Mouse (Mus musculus) kidney, postnatal 0 days (tissue): ENCODE data around the gene Fosl1. TPM values are rescaled to one million over a fixed set of nuclear protein-coding genes. Genes with fewer than 3 reads are reported as not detected.

Experiments used
- ATAC-seq: fragments of 200-750 bp; cut with Nextera tagmentation; replicated peaks from 2 replicates; pipeline ENCODE4 v1.8.0; 2017; ENCODE audit warnings: low read depth, moderate number of reproducible peaks, moderate TSS enrichment, moderate library complexity; ENCODE audit not compliant: low FRiP score
- DNase-seq: peaks from one replicate; pipeline ENCODE4 v3.0.0-alpha.2; 2016; ENCODE audit warnings: low spot score
- H3K27ac ChIP-seq: fragments of 300-500 bp; sonication (generic); 2 replicates; pipeline ENCODE4 v1.5.1; 2014; ENCODE audit warnings: mild to moderate bottlenecking
- H3K27me3 ChIP-seq: fragments of 300-500 bp; sonication (generic); 2 replicates; pipeline ENCODE4 v1.6.1; 2014; ENCODE audit warnings: low read length, mixed read lengths; ENCODE audit not compliant: insufficient read depth
- H3K36me3 ChIP-seq: fragments of 300-500 bp; sonication (generic); 2 replicates; pipeline ENCODE4 v1.6.1; 2014; ENCODE audit warnings: low read length, mixed read lengths; ENCODE audit not compliant: insufficient read depth
- H3K4me1 ChIP-seq: fragments of 300-500 bp; sonication (generic); replicated peaks from 2 replicates; pipeline ENCODE4 v1.6.1; 2014; ENCODE audit warnings: antibody characterized with exemption, low read length, mixed read lengths; ENCODE audit not compliant: insufficient read depth
- H3K4me2 ChIP-seq: fragments of 300-500 bp; sonication (generic); 2 replicates; pipeline ENCODE4 v1.6.1; 2014; ENCODE audit warnings: mild to moderate bottlenecking, low read length, moderate library complexity, mixed read lengths
- H3K4me3 ChIP-seq: fragments of 300-500 bp; sonication (generic); replicated peaks from 2 replicates; pipeline ENCODE4 v1.5.1; 2014; ENCODE audit warnings: low read depth, low read length
- H3K9ac ChIP-seq: fragments of 300-500 bp; sonication (generic); 2 replicates; pipeline ENCODE4 v1.6.1; 2014; ENCODE audit warnings: low read depth, low read length
- H3K9me3 ChIP-seq: fragments of 300-500 bp; sonication (generic); replicated peaks from 2 replicates; pipeline ENCODE4 v1.6.1; 2016; ENCODE audit warnings: low read length, inconsistent platforms, mixed read lengths
- CTCF ChIP-seq: IDR thresholded peaks from 2 replicates; pipeline ENCODE4 v1.5.1; 2016; ENCODE audit warnings: antibody characterized with exemption, low read depth, mild to moderate bottlenecking, moderate library complexity
- WGBS: fragments of 180-500 bp; shearing (Covaris S2); extraction: QIAGEN DNeasy Blood & Tissue Kit; methylation state at CpG from one replicate; pipeline ENCODE4 v1.1.7; 2014; 5-methylcytosine and 5-hydroxymethylcytosine counted together
- polyA plus RNA-seq: library from polyadenylated mRNA; unstranded; fragments of >200 nt; fragmentation: Nextera tagmentation; extraction: Ambion mirVana; gene quantifications from 2 replicates; pipeline ENCODE4 v1.2.1, GENCODE M21; 2015

Fosl1 gene
- polyA plus RNA-seq, 1 experiment from 2014 or later, result not detected

DNA sequence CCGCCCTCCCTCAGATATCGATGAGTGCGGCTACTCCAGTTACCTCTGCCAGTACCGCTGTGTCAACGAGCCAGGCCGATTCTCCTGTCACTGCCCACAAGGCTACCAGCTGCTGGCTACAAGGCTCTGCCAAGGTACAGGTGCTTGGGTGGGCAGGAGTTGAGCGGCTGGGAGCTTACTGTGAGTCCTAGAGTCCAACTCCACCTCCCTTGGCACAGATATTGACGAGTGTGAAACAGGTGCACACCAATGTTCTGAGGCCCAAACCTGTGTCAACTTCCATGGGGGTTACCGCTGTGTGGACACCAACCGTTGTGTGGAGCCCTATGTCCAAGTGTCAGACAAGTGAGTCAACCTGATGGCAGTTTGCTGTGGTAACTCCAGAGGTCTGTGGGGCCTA, 32.7 kb downstream of the Fosl1 start:
- Histone ChIP-seq H3K36me3 (peaks cover 51% of the 10 kb centered on the region), H3K4me2 (no peak overlapping the region), H3K9me3 (no peaks in the 10 kb centered on the region), H3K9ac (no peak overlapping the region), H3K4me1 (peaks cover 9% of the 10 kb centered on the region; the same call in 1 of the 2 replicates), H3K27me3 (no peaks in the 10 kb centered on the region), H3K4me3 (no peak overlapping the region), H3K27ac (no peak overlapping the region)
- no peak for ATAC-seq
- no peak for DNase-seq
- WGBS, result 76% methylated on average over 10 of the region's 10 CpGs
- TF ChIP-seq CTCF, result no peak

DNA sequence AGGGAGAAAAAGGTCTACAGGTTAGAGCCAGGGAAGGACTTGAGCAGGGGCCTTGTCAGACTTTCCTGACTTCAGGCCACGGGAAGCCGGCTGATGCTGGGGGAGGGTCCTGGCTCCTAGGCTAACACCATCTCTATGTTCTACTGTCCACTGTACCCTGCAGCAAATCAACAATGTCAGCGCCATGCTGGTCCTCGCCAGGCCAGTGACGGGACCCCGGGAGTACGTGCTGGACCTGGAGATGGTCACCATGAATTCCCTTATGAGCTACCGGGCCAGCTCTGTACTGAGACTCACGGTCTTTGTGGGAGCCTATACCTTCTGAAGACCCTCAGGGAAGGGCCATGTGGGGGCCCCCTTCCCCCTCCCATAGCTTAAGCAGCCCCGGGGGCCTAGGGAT, 34.1 kb downstream of the Fosl1 start:
- WGBS, result 91% methylated on average over 10 of the region's 10 CpGs

DNA sequence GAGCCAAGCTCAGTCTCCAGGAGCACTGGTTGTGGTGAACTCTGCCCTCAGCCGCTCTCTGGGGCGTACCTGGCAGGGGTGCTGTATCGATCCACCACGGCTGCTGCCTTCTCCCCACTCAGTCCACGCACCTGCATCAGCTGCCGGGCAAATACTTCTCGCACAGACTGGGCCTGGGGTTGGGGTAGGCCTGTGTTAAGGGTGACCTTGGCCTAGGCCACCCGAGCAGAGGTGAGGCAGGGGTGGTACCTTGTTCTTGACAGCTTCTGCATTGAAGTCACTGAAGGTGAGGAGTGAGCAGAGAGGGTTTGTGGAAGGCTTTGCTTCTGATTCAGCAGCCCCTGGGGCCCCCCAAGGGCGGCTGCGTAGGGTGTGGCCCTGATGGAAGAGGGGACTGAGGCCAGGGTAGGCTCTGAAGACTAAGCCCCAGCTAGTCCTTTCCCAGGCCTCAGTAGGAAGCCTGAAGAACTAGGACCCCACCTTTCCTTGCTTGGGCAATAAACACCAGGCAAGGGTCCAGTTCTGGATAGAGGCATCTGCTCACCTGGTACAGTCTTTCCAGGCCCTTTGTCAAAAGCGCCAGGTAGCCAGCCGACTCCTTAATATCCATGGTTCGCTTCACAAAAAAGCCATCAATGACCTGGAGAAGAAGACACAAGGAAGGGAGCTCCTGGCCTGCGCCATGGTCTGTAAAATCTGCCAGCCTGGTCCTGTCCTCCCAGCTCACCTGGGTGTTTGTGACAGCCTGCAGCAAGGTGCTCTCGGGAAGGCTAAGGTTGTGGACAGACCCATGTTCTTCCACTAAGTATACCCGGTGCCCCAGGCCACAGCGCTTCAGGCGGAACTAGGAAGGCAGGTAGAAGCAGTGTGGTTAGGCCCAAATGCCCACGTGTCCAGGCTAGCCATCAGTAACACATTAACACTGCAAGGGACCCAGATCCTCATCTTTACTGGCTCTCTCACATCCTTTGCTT, 36.3 kb downstream of the Fosl1 start:
- 87% methylated on average over 19 of the region's 19 CpGs for WGBS
- H3K27me3 ChIP-seq, result no peaks in the 10 kb centered on the region
- ATAC-seq (no peak), DNase-seq (no peak)
- no peak overlapping the region for H3K4me2 ChIP-seq
- H3K9me3 ChIP-seq, result no peaks in the 10 kb centered on the region
- H3K4me1 ChIP-seq, result no peaks in the 10 kb centered on the region
- TF ChIP-seq CTCF, result no peak
- H3K4me3 ChIP-seq, result no peak overlapping the region
- peaks cover 58% of the 10 kb centered on the region for H3K36me3 ChIP-seq
- no peak overlapping the region for H3K27ac ChIP-seq
- no peak overlapping the region for H3K9ac ChIP-seq

More for the DNA sequence above, 34.1 kb downstream of the Fosl1 start:
- no peak overlapping the region for H3K9ac ChIP-seq
- H3K27me3 ChIP-seq, result no peaks in the 10 kb centered on the region
- ATAC-seq, result no peak
- H3K27ac ChIP-seq, result no peak overlapping the region
- H3K4me1 ChIP-seq, result no peaks in the 10 kb centered on the region
- no peak for TF ChIP-seq CTCF
- peaks cover 58% of the 10 kb centered on the region for H3K36me3 ChIP-seq
- no peak for DNase-seq
- no peak overlapping the region for H3K4me3 ChIP-seq
- H3K9me3 ChIP-seq, result no peaks in the 10 kb centered on the region
- H3K4me2 ChIP-seq, result no peak overlapping the region

DNA sequence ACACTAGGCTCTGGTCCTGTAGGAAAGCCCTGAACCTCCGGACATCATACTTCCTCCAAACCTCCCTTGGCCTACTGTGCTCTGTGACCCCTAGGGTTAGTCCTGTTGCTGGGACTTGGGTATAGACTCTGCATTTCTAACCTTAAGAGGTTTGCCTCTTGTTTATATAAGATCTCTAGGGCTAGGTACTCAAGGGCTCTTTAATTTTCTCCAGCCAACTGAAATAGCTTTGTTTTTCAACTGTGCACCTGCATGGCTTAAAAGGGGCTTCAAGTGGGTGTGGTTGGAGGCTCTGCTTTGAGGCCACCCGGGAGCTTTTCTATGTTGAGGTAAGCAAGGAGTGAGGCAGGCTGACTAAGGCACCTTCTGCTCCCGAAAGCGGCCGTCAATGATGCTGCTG, 37.1 kb downstream of the Fosl1 start:
- DNase-seq, result no peak
- Histone ChIP-seq H3K9me3 (no peaks in the 10 kb centered on the region), H3K4me2 (no peak overlapping the region), H3K27me3 (no peaks in the 10 kb centered on the region), H3K4me1 (no peaks in the 10 kb centered on the region; the same call in 1 of the 2 replicates), H3K36me3 (peaks cover 56% of the 10 kb centered on the region), H3K27ac (no peak overlapping the region), H3K4me3 (no peak overlapping the region), H3K9ac (no peak overlapping the region)
- WGBS, result 87% methylated on average over 5 of the region's 5 CpGs
- TF ChIP-seq CTCF, result no peak
- ATAC-seq, result no peak

DNA sequence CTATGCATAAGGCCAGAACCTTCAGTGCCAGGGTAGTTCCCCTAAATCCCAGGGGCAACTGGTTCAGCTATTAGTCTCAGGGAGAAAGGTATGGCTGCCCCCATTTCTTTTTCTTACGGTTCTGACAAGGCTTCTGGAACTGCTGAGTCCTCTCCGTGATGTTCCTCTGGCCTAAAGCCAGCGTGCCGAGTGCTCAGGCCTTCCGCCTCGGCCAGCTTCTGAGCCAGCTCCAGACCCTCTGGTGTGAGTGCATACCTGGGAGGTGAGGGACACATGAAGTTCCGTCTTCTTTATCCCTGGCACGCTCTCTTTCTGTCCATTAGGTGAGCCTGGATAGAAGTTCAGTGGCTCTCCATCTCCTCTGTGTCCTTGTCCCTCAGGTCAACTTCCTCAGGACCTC, 38.0 kb downstream of the Fosl1 start:
- H3K4me1 ChIP-seq, result no peaks in the 10 kb centered on the region; the same call in 1 of the 2 replicates
- no peak overlapping the region for H3K4me2 ChIP-seq
- DNase-seq (no peak), ATAC-seq (no peak)
- H3K9ac ChIP-seq, result peak overlapping the region; percentile 20; the same call in 1 of the 2 replicates
- peaks cover 48% of the 10 kb centered on the region for H3K36me3 ChIP-seq
- no peaks in the 10 kb centered on the region for H3K9me3 ChIP-seq
- H3K27me3 ChIP-seq, result no peaks in the 10 kb centered on the region
- no peak overlapping the region for H3K27ac ChIP-seq
- no peak for TF ChIP-seq CTCF
- H3K4me3 ChIP-seq, result no peak overlapping the region
- WGBS, result 88% methylated on average over 8 of the region's 8 CpGs

DNA sequence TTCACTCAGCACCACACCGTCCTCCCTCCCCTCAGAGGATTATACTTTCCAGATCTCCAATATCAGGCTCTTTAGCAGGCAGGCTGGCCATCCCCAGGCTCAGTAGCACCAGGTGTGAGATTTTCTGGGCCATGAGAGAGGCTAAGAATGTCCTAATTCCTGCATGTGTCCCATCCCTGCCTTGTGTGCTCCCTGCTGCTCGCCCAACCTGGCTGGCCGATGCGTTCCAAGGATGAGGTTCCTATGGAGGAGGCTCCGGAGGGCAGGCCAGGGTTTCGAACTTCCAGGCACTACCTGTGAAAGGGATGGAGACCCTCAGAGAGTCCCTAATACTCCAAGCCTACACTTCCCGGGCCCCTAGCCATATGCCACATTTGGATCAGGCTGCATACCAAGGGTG, 38.5 kb downstream of the Fosl1 start:
- no peak for ATAC-seq
- Histone ChIP-seq H3K4me2 (no peak overlapping the region), H3K36me3 (peaks cover 43% of the 10 kb centered on the region)

More for the DNA sequence above, 38.5 kb downstream of the Fosl1 start:
- H3K4me3 ChIP-seq, result no peak overlapping the region
- TF ChIP-seq CTCF, result no peak
- no peak overlapping the region for H3K27ac ChIP-seq
- DNase-seq, result no peak
- 94% methylated on average over 7 of the region's 7 CpGs for WGBS
- no peaks in the 10 kb centered on the region; the same call in 1 of the 2 replicates for H3K4me1 ChIP-seq
- no peaks in the 10 kb centered on the region for H3K9me3 ChIP-seq
- H3K27me3 ChIP-seq, result no peaks in the 10 kb centered on the region
- peak overlapping the region; percentile 20; the same call in 1 of the 2 replicates for H3K9ac ChIP-seq
